Mouse (Mus musculus) MEL-GATA-1-ER (cell line): ENCODE measurements around the gene Gp1ba.

ENCODE experiments used
- DNase-seq: peaks from one replicate; pipeline ENCODE4 v3.0.0-alpha.2; 2012; ENCODE audit warnings: low read depth; ENCODE audit errors: extremely low read depth

Gp1ba gene

GRCm38 (mm10) chr11:70669582-70670345, 30.8 kb downstream of the Gp1ba start:
- peak; percentile 66 for DNase-seq

- DNase-seq = no peak
These were observed 31.6 kb downstream of the Gp1ba start for GRCm38 (mm10) chr11:70670483-70670882.

GRCm38 (mm10) chr11:70671333-70672047, 32.6 kb downstream of the Gp1ba start:
- no peak for DNase-seq

GRCm38 (mm10) chr11:70674014-70674413, 35.1 kb downstream of the Gp1ba start:
- no peak for DNase-seq

GRCm38 (mm10) chr11:70674501-70674900, 35.6 kb downstream of the Gp1ba start:
- no peak for DNase-seq

- DNase-seq = no peak
These were observed 39.2 kb downstream of the Gp1ba start for GRCm38 (mm10) chr11:70678092-70678491.

GRCm38 (mm10) chr11:70678576-70678975, 39.7 kb downstream of the Gp1ba start:
- no peak for DNase-seq

GRCm38 (mm10) chr11:70679361-70679760, 40.4 kb downstream of the Gp1ba start:
- DNase-seq = no peak

- DNase-seq = peak; percentile 92
These were observed 41.0 kb downstream of the Gp1ba start for GRCm38 (mm10) chr11:70679894-70680293.

GRCm38 (mm10) chr11:70681170-70681569, 42.2 kb downstream of the Gp1ba start:
- no peak for DNase-seq

GRCm38 (mm10) chr11:70681897-70682581, 43.1 kb downstream of the Gp1ba start:
- no peak for DNase-seq

- no peak for DNase-seq
These were observed 44.7 kb downstream of the Gp1ba start for GRCm38 (mm10) chr11:70683640-70684039.

GRCm38 (mm10) chr11:70686901-70687566, 48.1 kb downstream of the Gp1ba start:
- DNase-seq = peak; percentile 46

- no peak for DNase-seq
These were observed 48.8 kb downstream of the Gp1ba start, which contains the start of gene Camta2 for GRCm38 (mm10) chr11:70687601-70688199. Gene Camta2 (minus strand): TSS chr11:70688105.

GRCm38 (mm10) chr11:70688372-70688771, 49.5 kb downstream of the Gp1ba start:
- no peak for DNase-seq

- DNase-seq = no peak
These were observed 50.7 kb downstream of the Gp1ba start for GRCm38 (mm10) chr11:70689578-70689977.
